Mouse (Mus musculus) ES-CJ7 (cell line): ENCODE data around the gene Elmo2.
A peak's percentile ranks its signal among the peaks of the same experiment; 100 is the strongest.

Experiments used
- DNase-seq: peaks from one replicate; pipeline ENCODE4 v3.0.0; 2011; ENCODE audit warnings: low read depth, low spot score

The Elmo2 gene

DNA sequence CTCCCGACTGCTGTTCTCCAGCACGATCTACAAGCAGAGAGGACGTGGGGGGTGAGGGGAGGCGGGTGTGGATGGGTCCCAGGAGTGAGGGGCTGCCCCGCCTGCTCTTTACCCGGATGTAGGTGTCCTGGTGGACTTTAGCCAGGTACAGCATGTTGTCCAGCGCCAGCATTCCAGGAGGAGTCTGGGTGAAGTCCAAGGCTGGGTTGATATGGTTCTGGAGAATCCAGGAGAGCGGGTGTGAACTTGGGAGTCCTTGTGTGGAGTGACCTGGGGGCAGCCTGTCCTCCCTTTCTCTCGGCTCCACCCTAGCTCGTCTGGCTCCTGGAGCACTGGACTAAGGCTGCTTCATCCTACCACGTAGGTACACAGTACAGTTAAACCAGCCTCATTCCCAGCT, 28.9 kb downstream of the Elmo2 start:
- DNase-seq = no peak

DNA sequence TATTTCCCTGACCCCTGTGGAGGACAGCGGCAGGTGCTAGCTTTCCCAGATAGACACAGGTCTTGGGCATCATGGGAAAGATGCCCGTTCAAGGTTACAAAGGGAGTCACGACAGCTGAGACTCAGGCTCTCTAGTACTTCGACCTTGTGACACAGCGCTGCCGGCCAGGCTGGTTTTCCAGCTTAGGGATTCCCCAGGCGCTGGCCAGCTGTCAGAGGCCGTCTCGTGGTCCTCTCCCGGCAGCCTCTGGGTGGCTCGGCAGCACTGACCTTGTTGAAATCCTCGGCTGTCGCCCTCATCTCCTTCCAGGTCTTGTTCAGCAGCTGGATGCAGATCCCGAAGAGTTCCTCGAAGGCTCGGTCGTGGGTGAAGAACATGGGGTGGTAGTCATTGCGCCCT, 29.7 kb downstream of the Elmo2 start:
- DNase-seq = no peak

DNA sequence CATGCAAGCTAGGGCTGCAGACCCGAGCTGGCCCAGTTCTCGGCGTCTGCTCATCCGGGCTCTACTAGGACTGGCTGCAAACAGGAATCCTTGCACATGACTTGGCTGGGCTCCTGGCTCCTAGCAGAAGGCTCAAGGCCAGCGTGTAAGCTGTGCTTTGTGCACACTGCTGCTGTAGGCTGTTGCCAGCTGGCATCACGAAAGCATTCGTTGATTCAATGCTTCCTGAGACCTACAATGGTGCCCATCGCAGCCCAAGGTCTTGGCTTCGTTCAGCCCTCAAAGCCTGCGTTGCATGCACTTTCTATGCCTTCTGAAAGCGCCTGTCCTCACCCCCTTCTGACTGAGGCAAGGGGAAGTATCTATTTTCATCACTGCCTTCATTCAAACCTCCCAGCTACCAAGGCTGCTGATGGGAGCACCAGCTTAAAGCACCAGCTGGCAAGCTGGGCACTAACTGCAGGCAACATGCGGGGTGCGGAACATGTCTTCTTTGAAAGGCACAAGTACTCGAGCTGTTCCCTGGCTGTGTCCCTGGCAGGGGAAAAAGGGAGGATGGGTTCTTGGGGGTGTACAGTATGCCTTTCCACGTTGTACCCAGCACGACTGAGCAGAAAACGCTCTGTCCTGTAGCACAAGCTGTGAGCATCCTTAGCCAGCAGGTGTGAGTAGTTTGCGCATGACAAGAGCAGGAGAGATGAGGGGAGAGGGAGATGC, 37.8 kb downstream of the Elmo2 start:
- DNase-seq = no peak

DNA sequence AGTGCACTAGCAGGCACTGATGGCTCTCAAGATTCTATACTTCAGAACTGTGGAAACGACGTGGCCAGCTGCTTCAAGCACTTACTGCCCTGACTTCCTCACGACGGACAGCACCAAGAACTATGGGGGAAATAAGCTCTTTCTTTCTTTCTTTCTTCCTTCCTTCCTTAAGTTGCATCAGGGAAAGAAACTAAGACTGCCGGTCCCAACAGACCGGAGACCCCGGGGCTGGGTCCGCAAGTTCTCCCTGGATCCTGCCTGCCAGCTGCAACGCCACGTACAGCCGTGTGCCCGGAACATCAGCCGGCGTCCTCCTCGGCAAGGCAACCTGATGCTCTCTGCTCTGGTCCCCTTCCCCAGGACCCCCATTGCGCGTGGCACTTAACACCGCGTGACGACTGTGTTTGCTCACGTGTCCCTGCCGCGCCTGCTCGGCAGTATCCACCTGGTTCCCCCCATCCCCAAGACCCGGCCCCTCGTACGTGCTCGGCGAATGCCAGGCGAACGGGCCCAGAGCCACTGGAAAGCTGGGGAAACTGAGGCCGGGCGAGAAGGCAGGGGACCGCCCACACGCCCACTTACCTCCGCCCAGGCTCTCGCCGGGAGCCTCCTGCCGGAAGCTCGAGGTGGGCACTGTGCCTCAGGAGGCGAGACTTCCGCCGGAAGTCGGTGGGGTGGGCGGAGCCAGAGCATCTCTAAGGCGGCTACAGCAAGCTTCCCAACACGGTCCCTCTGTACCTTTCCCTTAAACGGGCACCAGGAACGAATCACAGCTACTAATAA, 38.9 kb downstream of the Elmo2 start, which contains the start of gene Slc35c2:
TSS of gene Slc35c2 (minus strand) at position 668 of the 783 bp plus-strand sequence.
- DNase-seq = peak; percentile 89

DNA sequence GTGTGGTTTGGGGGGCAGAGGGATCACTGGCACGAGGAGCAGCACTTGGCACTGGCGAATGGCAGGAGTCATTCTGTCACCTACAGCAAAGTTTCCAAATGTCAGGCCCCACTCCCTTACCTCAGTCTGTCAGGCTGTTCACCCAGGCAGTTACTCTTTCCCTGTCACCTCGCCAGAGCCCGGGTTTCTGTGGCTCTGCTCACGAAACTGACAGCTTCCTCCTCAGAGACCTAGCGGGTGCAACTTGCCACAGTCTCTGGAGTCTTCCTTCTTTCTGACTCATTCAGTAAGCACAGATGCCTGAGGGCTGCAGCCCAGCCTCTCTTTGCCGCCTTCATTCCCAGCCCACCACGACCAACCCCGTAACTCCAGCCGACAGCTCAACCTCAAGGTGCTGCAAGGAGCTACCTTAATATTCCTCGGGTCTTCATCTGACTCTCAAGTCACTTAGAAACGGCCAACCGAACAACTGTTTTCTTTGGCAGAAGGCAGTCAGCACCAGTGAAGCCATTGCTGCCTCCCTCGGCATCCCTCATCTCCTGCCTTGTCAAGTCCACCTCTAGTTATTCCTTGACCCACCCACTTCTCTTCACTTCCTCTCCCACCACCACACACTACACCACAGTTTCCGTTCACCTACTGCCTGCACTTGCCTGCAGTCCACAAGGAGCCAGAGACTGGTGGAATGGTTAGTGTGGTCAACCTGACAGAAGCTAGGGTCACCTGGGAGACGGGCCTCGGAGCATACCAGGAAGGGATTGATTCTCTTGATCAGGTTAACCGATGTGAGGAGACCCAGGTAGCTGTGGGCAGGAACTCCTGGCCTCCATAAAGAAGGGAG, 39.7 kb downstream of the Elmo2 start:
- no peak for DNase-seq

DNA sequence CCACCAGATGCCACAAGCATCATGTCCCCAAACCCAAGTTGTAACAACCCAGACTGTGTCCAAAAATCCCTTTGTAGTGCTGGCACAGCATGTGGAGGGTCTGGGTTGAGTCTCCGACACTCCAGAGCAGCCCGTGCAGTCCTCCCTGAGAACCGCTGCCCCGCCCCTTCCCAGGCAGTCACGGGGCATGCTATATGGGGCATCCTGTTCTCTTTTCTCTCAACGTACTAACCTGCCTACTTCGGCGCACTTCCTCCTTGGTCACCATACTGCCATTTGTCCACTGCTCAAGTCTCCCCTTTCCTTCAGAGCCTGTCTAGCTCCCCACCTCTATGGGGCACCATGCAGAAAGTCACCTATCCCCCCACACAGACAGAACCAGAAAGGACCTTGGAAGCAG, 40.7 kb downstream of the Elmo2 start:
- DNase-seq = no peak

DNA sequence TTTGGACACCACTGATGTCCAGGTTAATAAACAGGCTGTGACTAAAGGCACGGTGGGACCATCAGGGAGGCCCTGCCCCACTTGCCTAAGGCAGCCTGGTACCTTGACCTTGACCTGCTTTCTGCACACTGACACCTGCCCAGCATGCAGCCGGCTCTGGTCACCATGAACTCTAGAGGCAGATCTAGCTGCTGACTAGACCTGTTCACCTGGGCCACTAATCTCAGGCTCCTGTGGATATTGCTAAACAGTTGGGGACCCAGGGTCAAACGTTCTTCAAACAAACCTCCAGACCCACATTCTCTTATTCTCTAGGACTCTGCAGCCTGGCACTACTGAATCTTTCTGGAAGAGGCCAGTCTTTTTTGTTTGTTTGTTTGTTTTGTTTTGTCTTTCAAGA, 41.2 kb downstream of the Elmo2 start:
- DNase-seq = no peak

DNA sequence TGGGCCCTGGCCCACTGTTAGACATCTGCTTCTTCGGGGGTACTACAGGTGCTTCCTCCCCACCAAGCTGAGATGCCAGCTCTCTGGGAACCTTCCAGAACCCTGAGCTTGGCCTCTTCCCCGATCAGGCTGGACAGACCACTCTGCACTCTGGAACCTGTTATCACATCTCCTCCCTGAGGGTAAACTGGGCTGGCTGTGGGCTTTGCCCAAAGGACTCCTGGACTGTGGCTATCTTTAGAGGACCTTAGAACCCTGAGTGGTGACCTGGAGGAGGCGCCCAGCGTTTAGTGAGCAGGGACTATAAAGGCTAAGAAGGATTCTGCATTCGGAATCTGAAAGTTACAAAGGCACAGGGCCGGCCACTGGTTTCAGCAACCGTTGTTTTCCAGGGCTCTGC, 41.9 kb downstream of the Elmo2 start:
- no peak for DNase-seq

DNA sequence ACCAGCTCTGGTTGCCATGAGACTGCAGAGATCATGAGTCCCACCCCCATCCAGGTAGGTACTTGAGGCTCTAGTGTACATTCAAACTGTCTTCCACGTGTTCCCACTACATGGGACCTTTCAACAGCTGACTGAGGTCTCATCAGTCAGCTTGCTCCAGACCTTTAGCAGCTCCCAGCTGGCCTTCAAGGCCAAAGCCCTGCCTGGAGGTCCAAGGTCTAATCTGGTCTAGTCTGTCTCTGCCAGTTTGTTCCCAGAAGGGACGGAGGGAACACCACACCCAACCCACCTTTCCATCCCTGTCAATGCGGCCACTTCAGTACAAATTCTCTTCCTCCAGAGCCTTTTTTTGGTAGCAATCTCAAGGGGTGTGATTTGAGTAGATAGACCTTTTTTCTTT, 42.6 kb downstream of the Elmo2 start:
- DNase-seq = no peak

DNA sequence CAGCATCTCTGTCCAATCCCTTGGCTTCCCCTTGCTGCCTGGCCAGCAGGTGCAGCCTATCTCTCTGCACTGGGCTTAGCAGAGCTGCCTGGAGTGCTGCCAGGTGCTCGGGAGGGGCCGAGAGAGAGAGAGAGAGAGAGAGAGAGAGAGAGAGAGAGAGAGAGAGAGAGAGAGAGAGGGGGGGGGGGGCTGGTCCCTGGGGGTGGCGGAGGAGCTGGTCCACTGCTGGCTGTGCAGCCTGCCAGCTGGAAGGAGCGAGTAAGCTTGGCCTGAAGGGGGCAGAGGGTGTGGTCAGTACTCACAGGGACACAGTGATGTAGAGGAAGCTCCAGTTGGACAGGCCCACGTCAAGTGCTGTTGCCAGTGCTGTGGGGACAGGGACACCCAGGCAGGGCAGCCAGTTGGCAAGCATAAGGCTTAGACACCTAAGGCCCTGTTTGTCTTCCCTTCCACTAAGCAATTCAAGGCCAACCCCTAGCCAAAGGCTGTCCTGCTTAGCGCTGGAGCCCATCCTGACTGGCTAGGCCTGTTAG, 44.4 kb downstream of the Elmo2 start:
- no peak for DNase-seq

DNA sequence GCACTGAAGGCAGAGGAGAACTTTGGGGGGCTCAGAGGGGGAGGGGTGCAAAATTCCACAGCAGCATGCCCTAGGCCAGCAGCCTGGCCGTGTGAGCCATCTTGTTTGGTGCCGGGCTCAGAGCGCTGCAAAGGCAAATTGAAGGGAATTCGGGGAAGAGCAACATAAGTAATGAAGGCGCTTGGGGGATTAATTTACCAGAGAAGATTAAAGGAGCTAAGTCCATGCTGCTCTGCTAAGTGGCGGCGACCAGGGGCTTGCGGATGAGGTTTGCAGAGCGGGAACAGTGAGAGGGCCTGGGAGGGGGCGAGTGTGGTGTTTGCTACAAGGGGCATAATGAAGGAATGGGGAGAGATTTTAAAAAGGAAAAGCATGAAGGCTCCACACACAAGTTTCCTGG, 46.9 kb downstream of the Elmo2 start:
- no peak for DNase-seq

DNA sequence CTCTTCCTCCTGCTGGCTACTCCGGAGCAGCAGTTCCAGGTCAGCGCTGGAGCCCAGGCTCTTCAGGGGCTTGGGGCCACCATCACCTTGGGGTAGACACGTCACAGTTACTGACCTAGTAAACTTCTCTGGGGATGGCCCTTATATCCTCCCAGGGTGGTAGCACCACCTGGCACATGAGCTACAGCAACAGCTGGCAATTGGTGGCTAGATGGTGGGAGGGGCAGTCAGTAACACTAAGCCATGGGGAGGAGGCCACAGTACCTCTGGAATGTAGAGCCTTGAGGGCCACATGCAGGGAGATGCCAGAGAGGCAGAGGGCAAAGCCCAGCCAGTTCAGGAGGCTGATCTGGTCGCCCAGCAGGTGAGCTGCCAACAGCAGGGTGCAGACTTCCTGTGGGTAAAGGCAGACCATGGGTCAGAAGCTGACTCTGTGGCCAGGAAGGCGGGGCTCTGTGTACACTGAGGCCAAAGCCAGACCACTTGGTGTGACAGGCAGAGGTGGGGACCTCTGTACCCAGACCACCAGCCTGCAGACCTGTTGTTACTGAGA, 49.0 kb downstream of the Elmo2 start:
- no peak for DNase-seq

DNA sequence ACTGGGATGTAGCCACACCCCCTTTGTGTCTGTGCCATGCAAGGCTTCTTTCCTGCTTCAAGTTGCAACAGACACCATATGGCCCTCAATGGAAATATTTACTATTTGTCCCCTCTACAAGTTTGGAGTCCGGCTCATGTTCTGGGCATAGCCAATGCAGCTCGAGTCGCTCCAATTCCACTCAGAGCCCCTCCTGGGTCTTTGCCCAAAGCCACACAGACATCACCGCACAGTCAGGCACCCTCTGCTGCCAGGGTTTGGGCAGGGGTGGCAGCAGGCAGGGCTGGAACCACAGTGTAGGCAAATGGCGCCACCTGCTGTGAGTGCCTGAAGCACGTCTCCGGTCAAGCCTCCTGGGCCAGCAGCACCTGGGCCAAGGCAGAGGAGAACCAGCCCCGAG, 50.5 kb downstream of the Elmo2 start:
- DNase-seq = peak; percentile 41

DNA sequence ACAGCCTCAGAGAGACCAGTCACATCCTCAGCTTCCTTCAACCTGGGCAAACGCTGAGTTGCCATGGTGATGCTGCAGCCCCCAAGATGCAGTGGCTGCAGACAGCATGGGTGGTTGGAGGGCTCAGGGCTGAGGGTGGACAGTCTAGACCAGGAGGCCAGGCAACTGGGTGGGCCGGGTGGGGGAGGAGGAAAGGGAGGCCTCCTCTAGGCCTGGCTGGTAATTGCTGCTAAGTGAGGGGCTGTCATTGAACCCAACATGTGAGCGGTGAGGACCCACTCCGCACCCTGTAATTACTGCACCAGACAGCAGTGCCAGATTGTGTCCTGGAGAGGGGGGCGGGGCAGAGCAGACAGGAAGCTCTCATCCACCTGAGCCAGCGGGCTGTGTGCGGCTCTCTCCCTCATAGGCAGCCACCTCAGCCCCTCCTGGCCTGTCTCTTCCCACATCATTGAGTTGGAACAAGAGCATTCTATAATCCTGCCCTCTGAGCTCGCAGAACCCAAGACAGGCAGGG, 51.1 kb downstream of the Elmo2 start:
- no peak for DNase-seq

DNA sequence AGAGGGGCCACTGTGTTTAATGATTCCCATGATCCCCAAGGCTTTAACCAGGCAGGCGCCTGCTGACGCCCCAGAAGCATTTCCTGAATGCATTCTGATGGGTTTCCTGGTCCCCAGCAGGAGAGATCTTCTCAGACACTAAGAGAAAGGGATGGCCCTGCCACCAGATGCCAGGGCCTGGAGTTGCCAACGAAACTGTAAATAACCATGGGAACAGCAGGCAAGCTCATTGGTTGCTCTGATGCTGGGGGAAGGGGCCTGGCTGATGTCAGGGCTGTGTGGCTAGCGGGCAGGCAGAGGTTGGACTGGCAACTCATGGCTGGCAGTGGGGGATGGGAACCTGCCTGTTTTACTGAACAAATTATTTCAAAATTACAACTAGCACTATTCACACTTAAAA, 52.7 kb downstream of the Elmo2 start:
- DNase-seq = no peak

DNA sequence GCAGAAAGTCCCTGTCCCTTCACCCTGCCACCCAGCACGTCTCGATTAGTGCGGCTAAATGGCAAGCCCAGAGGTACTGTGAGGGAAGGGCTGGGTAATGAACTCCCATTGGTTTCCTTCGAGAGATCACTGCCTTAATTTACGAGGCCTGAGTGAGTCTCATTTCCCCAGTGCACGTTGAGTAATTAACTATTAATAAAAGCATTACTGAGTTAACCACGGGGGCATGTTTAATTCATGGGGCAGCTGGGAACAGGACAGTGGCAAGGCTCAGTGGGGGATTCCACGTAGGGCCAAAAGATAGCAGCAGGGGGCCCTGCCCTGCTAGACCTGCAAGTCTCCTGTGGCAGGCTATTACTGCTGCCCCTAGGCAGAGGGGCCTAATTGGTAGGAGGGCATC, 55.0 kb downstream of the Elmo2 start:
- no peak for DNase-seq

DNA sequence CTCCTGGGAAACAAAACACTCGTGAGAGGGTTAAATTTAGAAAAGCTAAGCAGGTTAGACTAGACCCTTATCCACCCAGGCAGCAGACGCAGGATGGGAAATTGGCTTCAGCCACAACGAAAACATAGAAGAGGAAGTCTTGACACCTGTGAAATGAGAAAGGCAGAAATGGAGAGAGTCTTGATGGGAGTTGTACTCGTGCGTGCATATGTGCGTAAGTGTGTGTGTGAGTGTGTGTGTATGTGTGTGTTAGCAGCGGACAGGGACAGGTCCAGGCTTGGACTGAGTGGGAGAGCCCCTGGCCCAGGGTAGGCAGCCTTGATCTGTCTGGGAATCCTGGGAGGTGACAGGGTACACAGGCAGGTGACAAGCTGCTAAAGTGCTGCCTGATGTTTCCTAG, 55.4 kb downstream of the Elmo2 start:
- no peak for DNase-seq

DNA sequence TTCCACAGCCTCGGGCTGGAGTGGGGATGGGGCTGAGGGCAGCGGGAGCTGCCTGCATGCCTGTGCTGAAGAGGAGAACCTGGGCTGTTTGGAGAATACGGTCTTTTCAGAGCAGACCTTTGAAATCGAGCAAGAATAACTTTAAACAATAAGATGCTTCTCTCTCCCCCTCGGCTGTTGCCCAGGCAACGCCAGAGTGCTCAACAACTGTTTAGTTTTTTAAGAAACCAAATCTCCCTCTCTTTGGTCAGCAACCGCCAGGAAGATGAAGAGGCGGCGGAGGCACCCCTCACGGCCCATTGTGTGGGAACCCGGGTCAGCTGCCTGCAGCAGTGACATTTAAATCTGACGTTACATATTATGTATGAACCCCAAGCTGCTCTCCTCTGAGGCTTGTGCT, 59.5 kb downstream of the Elmo2 start:
- DNase-seq = no peak

DNA sequence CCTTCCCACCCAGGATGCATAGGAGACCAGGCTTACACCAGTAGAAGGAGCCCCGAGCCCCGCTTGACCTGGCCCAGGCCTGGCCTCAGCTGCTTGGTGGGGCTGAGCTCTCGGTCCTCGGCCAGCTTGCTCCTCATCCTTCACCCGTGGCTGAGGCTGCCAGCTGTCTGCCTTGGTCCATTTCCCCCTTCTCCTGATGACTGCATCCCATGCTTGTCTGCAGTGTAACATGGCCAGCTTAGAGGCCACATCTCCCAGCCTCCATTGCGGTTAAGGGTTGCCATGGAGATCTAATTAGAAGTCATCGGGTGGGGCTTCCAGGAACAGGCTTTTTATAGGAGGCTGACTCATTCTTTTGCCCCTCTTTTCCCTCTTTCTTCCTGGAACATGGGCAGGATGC, 62.4 kb downstream of the Elmo2 start:
- no peak for DNase-seq

DNA sequence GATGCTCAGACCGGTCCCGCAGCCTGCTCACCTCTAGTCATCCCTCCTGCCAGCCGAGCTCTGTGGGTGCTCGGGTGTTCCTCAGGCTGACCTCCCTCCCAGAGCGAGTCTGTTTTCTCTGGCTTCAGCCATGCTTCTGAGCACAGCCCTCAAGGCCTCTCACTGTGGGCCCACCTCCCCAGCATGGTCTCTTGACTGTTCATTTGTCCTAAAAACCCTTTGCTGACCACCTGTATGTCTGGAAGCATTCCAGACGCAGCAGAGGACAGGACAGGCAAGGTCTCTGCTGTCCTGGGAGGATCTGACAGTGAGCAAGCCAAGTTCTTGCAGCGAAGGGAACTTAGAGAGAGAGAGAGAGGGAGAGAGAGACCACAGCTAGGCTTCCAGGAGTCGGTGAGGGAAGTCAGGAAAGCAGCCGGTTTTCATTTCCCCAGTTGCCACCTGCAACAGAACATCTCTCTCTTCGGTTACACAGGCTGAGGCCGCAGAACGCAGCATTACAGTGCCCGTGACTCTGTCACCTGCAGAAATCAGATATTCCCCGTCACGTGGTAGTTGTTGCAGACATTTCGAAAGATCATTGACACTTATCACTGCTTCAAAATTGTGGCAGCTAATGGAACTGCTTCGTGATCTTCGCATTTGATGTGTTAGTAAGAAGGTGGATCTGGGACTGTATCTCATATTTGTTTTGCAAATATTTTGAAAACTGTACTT, 63.8 kb downstream of the Elmo2 start:
- DNase-seq = no peak

DNA sequence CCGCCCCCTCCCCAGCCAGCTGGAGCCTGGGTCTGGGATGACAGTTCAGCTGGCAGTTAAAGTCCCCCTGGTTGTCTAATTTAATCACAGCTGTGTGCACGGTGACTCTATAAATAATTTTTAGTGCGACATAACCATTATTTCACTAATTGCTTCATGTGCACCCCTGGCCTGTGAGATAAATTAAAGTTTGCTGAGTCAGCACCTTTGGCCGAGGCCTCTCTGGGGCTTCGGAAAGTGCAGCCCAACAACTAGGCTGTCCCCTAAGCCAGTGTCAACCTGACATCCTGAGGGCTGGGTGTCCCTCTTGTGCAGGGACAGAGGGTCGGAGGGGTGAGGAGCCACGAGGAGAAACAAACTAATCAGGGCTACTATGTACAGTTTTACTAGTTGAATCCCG, 66.4 kb downstream of the Elmo2 start:
- DNase-seq = no peak
